Comparison of ENCODE assay signal across 24 mouse cellular contexts in the genomic region with DNA sequence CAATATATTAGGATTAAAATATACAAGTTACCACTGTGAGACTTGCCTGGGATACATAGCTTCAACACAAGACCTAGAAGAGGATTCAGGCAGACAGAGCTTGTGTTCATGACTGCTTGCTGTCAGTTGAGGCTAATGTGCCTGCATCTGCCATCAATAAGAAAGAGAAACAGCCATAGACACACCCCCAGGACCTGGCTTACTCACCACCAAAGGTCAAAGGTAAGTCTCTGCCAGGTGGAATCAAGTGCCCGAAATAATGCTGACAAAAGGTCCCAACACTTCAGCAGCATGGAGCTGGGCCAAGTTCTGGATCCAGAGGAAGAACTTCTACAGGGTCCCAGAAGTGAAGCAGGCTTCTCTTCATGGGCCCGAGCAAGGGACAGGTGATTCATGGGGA.
DNase-seq lines count a peak whose midpoint lies in the region; ATAC-seq and TF ChIP-seq lines count a peak whose summit lies in the region.
"Had no signal": no experiment of that assay in that cellular context is flagged by ENCODE, and none has a peak within 500 bp of the region (broad histone marks: within the 10 kb centered on the region; RNA-seq: fewer than 3 reads in every experiment).

No protein-coding gene starts in this region.

- peaks cover 3% of the 10 kb centered on the region for H3K4me1 ChIP-seq in heart, adult 2 months (ENCODE audit: control insufficient read depth, insufficient read depth, low read length)
- H3K4me1 ChIP-seq in heart, embryonic 16.5 days (ENCODE audit: control insufficient read depth, insufficient read depth, low read length) = peaks cover 6% of the 10 kb centered on the region
- H3K4me1 ChIP-seq in kidney, adult 2 months (ENCODE audit: control insufficient read depth, insufficient read depth, low read length) = peaks cover 5% of the 10 kb centered on the region
- no peaks in the 10 kb centered on the region for H3K4me1 ChIP-seq in kidney, embryonic 14.5 days (ENCODE audit: control insufficient read depth, insufficient read depth, low read length)
- H3K4me1 ChIP-seq: lung, embryonic 15.5 days; neural tube, embryonic 12.5 days had no signal

- peak overlapping the region; percentile 17; the same call in 1 of the 2 replicates for H3K4me2 ChIP-seq in heart, embryonic 16.5 days (ENCODE audit: low read depth, low read length)
- H3K4me2 ChIP-seq in kidney, embryonic 14.5 days (replicated peaks; ENCODE audit: low read depth, low read length) = no peak overlapping the region
- H3K4me2 ChIP-seq: hindbrain, embryonic 14.5 days; liver, embryonic 15.5 days; lung, embryonic 15.5 days; midbrain, embryonic 11.5 days; neural tube, embryonic 12.5 days had no signal

- H3K4me3 ChIP-seq in heart, adult 2 months = no peak overlapping the region
- no peak overlapping the region for H3K4me3 ChIP-seq in heart, embryonic 16.5 days (ENCODE audit: low read length)
- H3K4me3 ChIP-seq in kidney, adult 2 months (ENCODE audit: insufficient read depth, low read depth, low read length) = no peak overlapping the region
- H3K4me3 ChIP-seq in kidney, embryonic 14.5 days (ENCODE audit: low read length) = no peak overlapping the region
- H3K4me3 ChIP-seq: erythroblast, embryonic 14.5 days; liver, embryonic 15.5 days; lung, embryonic 15.5 days; myocyte; neural tube, embryonic 12.5 days had no signal

- no peak for TF ChIP-seq POLR2A in heart, adult 2 months (IDR thresholded peaks at IDR 0.05; ENCODE audit: insufficient read depth, low read depth, low read length)
- TF ChIP-seq POLR2A in kidney, adult 2 months (IDR thresholded peaks at IDR 0.05; ENCODE audit: low read depth, low read length) = no peak

- H3K36me3 ChIP-seq in heart, adult 2 months (ENCODE audit: control insufficient read depth, insufficient read depth, low read length) = no peaks in the 10 kb centered on the region
- H3K36me3 ChIP-seq in heart, embryonic 16.5 days (ENCODE audit: control insufficient read depth, insufficient read depth) = no peaks in the 10 kb centered on the region
- H3K36me3 ChIP-seq in kidney, adult 2 months (ENCODE audit: control insufficient read depth, insufficient read depth, low read length) = no peaks in the 10 kb centered on the region
- no peaks in the 10 kb centered on the region for H3K36me3 ChIP-seq in kidney, embryonic 14.5 days (ENCODE audit: control insufficient read depth, insufficient read depth, low read length)
- H3K36me3 ChIP-seq: G1E; liver, embryonic 15.5 days; lung, embryonic 15.5 days; neural tube, embryonic 12.5 days had no signal

- TF ChIP-seq EP300 in heart, adult 2 months (IDR thresholded peaks at IDR 0.05; ENCODE audit: insufficient read depth, low read depth, low read length) = no peak

- H3K27ac ChIP-seq in heart, adult 2 months = peak overlapping the region; percentile 36
- H3K27ac ChIP-seq in heart, embryonic 16.5 days (ENCODE audit: low read length) = peak overlapping the region; percentile 68
- H3K27ac ChIP-seq in kidney, adult 2 months (ENCODE audit: insufficient read depth, low read depth, low read length) = no peak overlapping the region
- no peak overlapping the region for H3K27ac ChIP-seq in kidney, embryonic 14.5 days (ENCODE audit: low read depth, low read length)
- H3K27ac ChIP-seq: hindbrain, embryonic 14.5 days; liver, embryonic 15.5 days; lung, embryonic 15.5 days; neural tube, embryonic 12.5 days had no signal

- no peak overlapping the region for H3K9ac ChIP-seq in heart, adult 2 months (ENCODE audit: low read depth, low read length)
- H3K9ac ChIP-seq in heart, embryonic 16.5 days (ENCODE audit: low read length) = no peak overlapping the region
- H3K9ac ChIP-seq in kidney, embryonic 14.5 days (ENCODE audit: low read depth, low read length) = no peak overlapping the region
- H3K9ac ChIP-seq: hindbrain, embryonic 14.5 days; liver, embryonic 15.5 days; lung, embryonic 15.5 days; neural tube, embryonic 12.5 days had no signal

- no peaks in the 10 kb centered on the region for H3K9me3 ChIP-seq in heart, embryonic 16.5 days (replicated peaks; ENCODE audit: control insufficient read depth, low read length)
- H3K9me3 ChIP-seq in kidney, embryonic 14.5 days (ENCODE audit: control insufficient read depth, low read length) = no peaks in the 10 kb centered on the region
- H3K9me3 ChIP-seq: G1E; liver, embryonic 15.5 days; lung, embryonic 15.5 days; neural tube, embryonic 12.5 days had no signal

- 0 out of 2 replicates have a peak, but pooled peaks have one; percentile 10 for ATAC-seq in heart, embryonic 16.5 days (replicated peaks; ENCODE audit: extremely low read depth, insufficient read depth, low FRiP score)
- ATAC-seq in kidney, embryonic 14.5 days (ENCODE audit: low FRiP score, low TSS enrichment) = no peak
- ATAC-seq: forebrain, embryonic 16.5 days had no signal

- TF ChIP-seq CTCF in heart, adult 2 months (IDR thresholded peaks at IDR 0.05) = no peak
- TF ChIP-seq CTCF in kidney, adult 2 months (conservative IDR thresholded peaks at IDR 0.05; ENCODE audit: insufficient read depth, insufficient read length, low read depth, low read length) = no peak

- no peaks in the 10 kb centered on the region for H3K79me2 ChIP-seq in heart, adult 2 months (replicated peaks; ENCODE audit: control insufficient read depth, insufficient read depth, low read length)

- intact Hi-C loops in heart, adult 2 months (cut with DNase I) = no loop called here
- intact Hi-C loops in left cerebral cortex, postnatal 4 days (cut with DNase I) = no loop called here

- WGBS in heart, adult 2 months = 67% methylated on average over 2 of the region's 2 CpGs
- WGBS in heart, embryonic 16.5 days = 76% methylated on average over 2 of the region's 2 CpGs
- WGBS in kidney, adult 2 months = 63% methylated on average over 2 of the region's 2 CpGs
- WGBS in kidney, embryonic 14.5 days = 83% methylated on average over 2 of the region's 2 CpGs

- no peak for DNase-seq in heart, adult 2 months
- no peak for DNase-seq in heart, adult 18-20 months
- no peak for DNase-seq in heart, adult 9 months (ENCODE audit: low spot score in 2 of 2)
- DNase-seq in kidney, adult 2 months = peak; percentile 53
- DNase-seq in kidney, postnatal 14 days = peak; percentile 14
- no peak for DNase-seq in left cerebral cortex, postnatal 4 days
- DNase-seq: adrenal gland, adult 8-10 months; cerebellum, adult 2 months; cerebellum, postnatal 14 days; gastrocnemius, postnatal 10 days; right cerebral cortex, adult 18-20 months; spleen, adult 18-20 months; thymus, postnatal 14 days had no signal

- no peaks in the 10 kb centered on the region for H3K27me3 ChIP-seq in heart, adult 2 months (ENCODE audit: control insufficient read depth, insufficient read depth, low read length)
- H3K27me3 ChIP-seq in heart, embryonic 16.5 days (ENCODE audit: control insufficient read depth, insufficient read depth, low read length) = no peaks in the 10 kb centered on the region
- H3K27me3 ChIP-seq in kidney, adult 2 months (replicated peaks; ENCODE audit: control insufficient read depth, insufficient read depth, low read length) = no peaks in the 10 kb centered on the region
- no peaks in the 10 kb centered on the region for H3K27me3 ChIP-seq in kidney, embryonic 14.5 days (ENCODE audit: control insufficient read depth, insufficient read depth, low read length)
- H3K27me3 ChIP-seq: liver, embryonic 15.5 days; lung, embryonic 15.5 days; neural tube, embryonic 12.5 days had no signal

Comparison
In these comparisons a context has a peak if more than half of its experiments do, and no peak if none do; other contexts are left out.
1. DNase-seq: peak in kidney, adult 2 months (single experiment) and kidney, postnatal 14 days (single experiment); none in heart, adult 2 months (0 of 2), heart, adult 18-20 months (0 of 2), heart, adult 9 months (0 of 2) and left cerebral cortex, postnatal 4 days (single experiment).
2. H3K27ac ChIP-seq: peak in heart, adult 2 months (single experiment) and heart, embryonic 16.5 days (single experiment); none in kidney, adult 2 months (single experiment) and kidney, embryonic 14.5 days (single experiment).